Mouse (Mus musculus): Measurements from ENCODE around the gene Slc15a1. TPM values are rescaled to one million over a fixed set of nuclear protein-coding genes. Genes with fewer than 3 reads are reported as not detected.
"Not testable (repeated sequence)": the region's sequence is repeated elsewhere in the genome, so short reads cannot be mapped to it uniquely, and the experiment has no call there.

Gene Slc15a1
- polyA plus RNA-seq, 1 experiment from 2014 or later, result not detected

DNA sequence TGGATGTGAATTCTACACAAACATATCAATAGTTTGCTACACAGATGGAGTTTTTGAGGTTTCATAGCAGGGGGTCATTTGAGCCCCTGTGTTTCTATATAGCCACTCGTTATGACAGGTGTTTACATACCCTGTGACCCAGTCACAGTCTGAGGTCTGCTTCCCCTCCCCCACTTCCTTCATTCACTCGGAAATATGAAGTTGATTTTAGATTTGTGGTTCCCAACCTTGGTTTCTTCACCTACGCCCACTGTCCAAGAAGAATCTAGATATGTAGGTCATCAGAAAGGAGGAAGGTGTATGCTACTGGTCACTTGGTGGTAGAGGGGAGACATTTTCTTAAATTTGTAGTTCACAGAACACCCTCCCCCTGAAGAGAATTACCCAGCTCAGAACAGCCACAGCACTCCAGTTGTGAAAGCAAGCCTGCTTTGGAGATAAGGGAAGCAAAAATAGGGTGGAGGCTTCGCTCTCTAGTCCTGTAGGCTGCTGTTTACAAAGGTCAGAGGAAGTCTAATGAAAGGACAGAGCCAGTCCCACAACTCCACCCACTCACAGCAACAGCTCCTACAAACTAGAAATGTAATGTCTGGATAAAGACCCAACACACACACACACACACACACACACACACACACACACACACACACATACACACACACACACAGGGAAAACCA is 82.2 kb downstream of the Slc15a1 start:
- WGBS (ENCODE audit: missing documents), result 3% methylated on average over 4 of the region's 4 CpGs
- H3K4me3 ChIP-seq (ENCODE audit: inconsistent target), result no peak overlapping the region

GRCm38 (mm10) chr14:121422000-121422399 is 83.1 kb downstream of the Slc15a1 start:
- no peaks in the 10 kb centered on the region for H3K36me3 ChIP-seq (ENCODE audit: inconsistent target)
- H3K4me3 ChIP-seq (ENCODE audit: inconsistent target), result no peak overlapping the region
- peak overlapping the region; percentile 43; the same call in 1 of the 2 replicates for H3K27ac ChIP-seq
- WGBS (ENCODE audit: missing documents), result 59% methylated on average over 4 of the region's 4 CpGs
- no peaks in the 10 kb centered on the region for H3K79me2 ChIP-seq (ENCODE audit: inconsistent target)

More for the DNA sequence above, 82.2 kb downstream of the Slc15a1 start:
- Histone ChIP-seq H3K36me3 (ENCODE audit: inconsistent target) (no peaks in the 10 kb centered on the region), H3K79me2 (ENCODE audit: inconsistent target) (no peaks in the 10 kb centered on the region), H3K27ac (peak overlapping the region; percentile 43)

- H3K36me3 ChIP-seq (ENCODE audit: inconsistent target), result no peaks in the 10 kb centered on the region
- 82% methylated on average over 5 of the region's 5 CpGs for WGBS (ENCODE audit: missing documents)
Observed at GRCm38 (mm10) chr14:121417594-121417993, 87.5 kb downstream of the Slc15a1 start.

GRCm38 (mm10) chr14:121416626-121417319 is 88.3 kb downstream of the Slc15a1 start:
- 65% methylated on average over 7 of the region's 12 CpGs for WGBS (ENCODE audit: missing documents)
- H3K36me3 ChIP-seq (ENCODE audit: inconsistent target), result no peaks in the 10 kb centered on the region
- H3K27ac ChIP-seq, result no peak overlapping the region
- H3K79me2 ChIP-seq (ENCODE audit: inconsistent target), result no peaks in the 10 kb centered on the region
- no peak overlapping the region for H3K4me3 ChIP-seq (ENCODE audit: inconsistent target)

More at GRCm38 (mm10) chr14:121417594-121417993, 87.5 kb downstream of the Slc15a1 start:
- H3K79me2 ChIP-seq (ENCODE audit: inconsistent target), result no peaks in the 10 kb centered on the region
- H3K4me3 ChIP-seq (ENCODE audit: inconsistent target), result no peak overlapping the region
- no peak overlapping the region for H3K27ac ChIP-seq

DNA sequence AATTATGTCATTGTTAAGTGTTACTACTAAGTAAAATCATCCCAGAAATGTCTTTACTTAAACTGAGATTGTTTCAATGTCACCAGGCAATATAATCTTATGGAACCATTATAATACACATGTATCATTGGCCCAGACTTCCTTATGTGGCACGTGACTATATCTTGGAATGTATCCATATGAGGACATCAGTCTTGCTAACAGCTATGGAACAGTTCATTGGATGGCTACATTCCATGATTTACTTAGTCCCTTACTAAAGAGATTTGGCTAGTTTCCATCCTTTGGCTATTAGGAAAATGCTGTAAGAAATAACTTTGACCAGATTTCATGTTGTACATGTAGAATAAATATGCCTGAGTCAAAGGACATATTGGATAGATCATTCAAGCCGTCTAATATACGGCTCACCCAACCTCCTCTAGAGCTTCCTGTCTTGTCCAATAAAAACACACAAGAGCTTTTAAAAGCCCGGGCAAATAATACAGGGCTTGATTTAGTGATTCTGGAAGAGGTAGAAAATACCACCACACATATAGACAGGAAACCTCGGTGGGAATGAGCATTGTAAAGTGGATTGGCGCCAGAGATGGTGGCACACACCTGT is 90.3 kb downstream of the Slc15a1 start:
- H3K79me2 ChIP-seq (ENCODE audit: inconsistent target), result no peaks in the 10 kb centered on the region
- WGBS (ENCODE audit: missing documents), result 81% methylated on average over 6 of the region's 6 CpGs
- H3K36me3 ChIP-seq (ENCODE audit: inconsistent target), result no peaks in the 10 kb centered on the region
- H3K27ac ChIP-seq, result no peak overlapping the region
- no peak overlapping the region for H3K4me3 ChIP-seq (ENCODE audit: inconsistent target)

DNA sequence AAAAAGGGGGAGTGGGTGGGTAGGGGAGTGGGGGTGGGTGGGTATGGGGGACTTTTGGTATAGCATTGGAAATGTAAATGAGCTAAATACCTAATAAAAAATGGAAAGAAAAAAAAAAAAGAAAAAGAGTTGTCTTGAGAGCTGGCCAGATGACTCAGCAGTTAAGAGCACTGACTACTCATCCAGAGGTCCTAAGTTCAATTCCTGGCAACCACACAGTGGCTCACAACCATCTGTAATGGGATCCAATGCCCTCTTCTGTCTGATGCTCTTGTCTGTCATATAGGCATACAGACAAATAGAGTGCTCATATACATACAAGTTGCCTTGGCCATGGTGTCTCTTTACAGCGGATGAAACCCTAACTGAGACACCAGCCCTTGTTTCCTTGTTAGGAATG is 91.3 kb downstream of the Slc15a1 start:
- not testable (repeated sequence) for H3K79me2 ChIP-seq (ENCODE audit: inconsistent target); H3K4me3 ChIP-seq (ENCODE audit: inconsistent target); H3K27ac ChIP-seq; H3K36me3 ChIP-seq (ENCODE audit: inconsistent target)
- 94% methylated on average over 1 of the region's 1 CpGs for WGBS (ENCODE audit: missing documents)

Other genes with a start within 250 kb of the Slc15a1 start
- gene Stk24, start 125.2 kb downstream of the Slc15a1 start, polyA plus RNA-seq (2018), result 56.6 to 88.8 TPM (median 62.9 TPM) in 3 replicates